Mouse (Mus musculus) midbrain, postnatal 0 days (tissue): ENCODE data around the gene Dennd4b. TPM values are rescaled to one million over a fixed set of nuclear protein-coding genes. Genes with fewer than 3 reads are reported as not detected.
A peak's percentile ranks its signal among the peaks of the same experiment; 100 is the strongest.

Experiments used
- ATAC-seq: fragments of 200-750 bp; cut with Nextera tagmentation; 2 replicates; pipeline ENCODE4 v1.8.0; 2017; ENCODE audit warnings: moderate number of reproducible peaks, mild to moderate bottlenecking, moderate TSS enrichment, moderate library complexity; ENCODE audit not compliant: low FRiP score
- DNase-seq: peaks from one replicate; pipeline ENCODE4 v3.0.0-alpha.2; 2015; ENCODE audit warnings: low spot score
- H3K27ac ChIP-seq: fragments of 300-500 bp; sonication (generic); 2 replicates; pipeline ENCODE4 v1.5.1; 2014; ENCODE audit warnings: low read depth, mild to moderate bottlenecking, low read length, mixed read lengths
- H3K27me3 ChIP-seq: fragments of 300-500 bp; sonication (generic); 2 replicates; pipeline ENCODE4 v1.6.1; 2014; ENCODE audit warnings: low read length, control low read depth, mixed read lengths; ENCODE audit not compliant: insufficient read depth
- H3K36me3 ChIP-seq: fragments of 300-500 bp; sonication (generic); 2 replicates; pipeline ENCODE4 v1.6.1; 2014; ENCODE audit warnings: low read length, control low read depth, mixed read lengths; ENCODE audit not compliant: insufficient read depth
- H3K4me1 ChIP-seq: fragments of 300-500 bp; sonication (generic); 2 replicates; pipeline ENCODE4 v1.6.1; 2014; ENCODE audit warnings: mild to moderate bottlenecking, control low read depth, antibody characterized with exemption, low read length, mixed read lengths; ENCODE audit not compliant: insufficient read depth
- H3K4me2 ChIP-seq: fragments of 300-500 bp; sonication (generic); 2 replicates; pipeline ENCODE4 v1.6.1; 2014; ENCODE audit warnings: low read depth, mild to moderate bottlenecking, low read length, mixed read lengths; ENCODE audit not compliant: poor library complexity, severe bottlenecking
- H3K4me3 ChIP-seq: fragments of 300-500 bp; sonication (generic); 2 replicates; pipeline ENCODE4 v1.5.1; 2014; ENCODE audit warnings: low read depth, mild to moderate bottlenecking, low read length, moderate library complexity
- H3K9ac ChIP-seq: fragments of 300-500 bp; sonication (generic); replicated peaks from 2 replicates; pipeline ENCODE4 v1.6.1; 2014; ENCODE audit warnings: mild to moderate bottlenecking, low read length, moderate library complexity, mixed read lengths; ENCODE audit not compliant: poor library complexity, severe bottlenecking
- H3K9me3 ChIP-seq: fragments of 300-500 bp; sonication (generic); 2 replicates; pipeline ENCODE4 v1.6.1; 2016; ENCODE audit warnings: low read length, control low read depth
- CTCF ChIP-seq: IDR thresholded peaks from 2 replicates; pipeline ENCODE4 v1.5.1; 2016; ENCODE audit warnings: antibody characterized with exemption, mild to moderate bottlenecking
- WGBS: fragments of 180-500 bp; shearing (Covaris S2); extraction: QIAGEN DNeasy Blood & Tissue Kit; methylation state at CpG from one replicate; pipeline ENCODE4 v1.1.7; 2014; 5-methylcytosine and 5-hydroxymethylcytosine counted together
- polyA plus RNA-seq: library from polyadenylated mRNA; unstranded; fragments of >200 nt; fragmentation: Nextera tagmentation; extraction: Ambion mirVana; gene quantifications from 2 replicates; pipeline ENCODE4 v1.2.1, GENCODE M21; 2015
- total RNA-seq: library from RNA; depleted of rRNA; stranded (reverse); fragments of >200 nt; gene quantifications from 2 replicates; pipeline ENCODE4 v1.2.3, GENCODE M21; 2014

The Dennd4b gene
- total and polyA plus RNA-seq, 2 experiments from 2014 or later, result 6.9 to 34.6 TPM

- Histone ChIP-seq H3K36me3 (no peaks in the 10 kb centered on the region), H3K27me3 (no peaks in the 10 kb centered on the region), H3K4me3 (no peak overlapping the region), H3K9me3 (no peaks in the 10 kb centered on the region), H3K9ac (no peak overlapping the region), H3K4me2 (no peak overlapping the region), H3K27ac (no peak overlapping the region), H3K4me1 (no peaks in the 10 kb centered on the region)
- DNase-seq (no peak), ATAC-seq (no peak)
- TF ChIP-seq CTCF, result no peak
- 89% methylated on average over 4 of the region's 4 CpGs for WGBS
These were observed 42.5 kb upstream of the Dennd4b start for GRCm38 (mm10) chr3:90222455-90222854.

GRCm38 (mm10) chr3:90222941-90223340, 42.0 kb upstream of the Dennd4b start:
- no peaks in the 10 kb centered on the region for H3K27me3 ChIP-seq
- H3K4me2 ChIP-seq, result no peak overlapping the region
- no peak for DNase-seq
- 84% methylated on average over 3 of the region's 3 CpGs for WGBS
- no peaks in the 10 kb centered on the region for H3K4me1 ChIP-seq
- no peak overlapping the region for H3K4me3 ChIP-seq
- no peaks in the 10 kb centered on the region for H3K9me3 ChIP-seq
- no peak overlapping the region for H3K9ac ChIP-seq
- no peaks in the 10 kb centered on the region for H3K36me3 ChIP-seq
- TF ChIP-seq CTCF, result no peak
- no peak for ATAC-seq
- H3K27ac ChIP-seq, result no peak overlapping the region

DNA sequence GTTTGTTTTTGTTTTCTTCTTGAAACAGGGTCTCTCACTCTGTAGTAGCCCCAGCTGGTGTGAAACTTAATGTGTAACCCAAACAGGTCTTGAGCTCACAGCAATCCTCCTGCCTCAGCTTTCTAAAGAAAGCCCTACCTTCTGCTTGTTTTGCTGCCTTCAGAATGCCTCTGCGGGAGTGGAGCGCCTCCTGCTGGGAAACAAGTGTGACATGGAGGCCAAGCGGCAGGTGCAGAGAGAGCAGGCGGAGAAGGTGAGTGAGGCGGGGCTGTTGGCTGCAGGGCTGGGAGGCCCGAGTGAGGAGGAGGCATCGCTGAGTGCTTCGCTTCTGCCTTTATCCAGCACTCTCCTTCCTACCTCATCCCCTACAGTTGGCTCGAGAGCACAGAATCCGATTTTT, 40.7 kb upstream of the Dennd4b start:
- Histone ChIP-seq H3K36me3 (no peaks in the 10 kb centered on the region), H3K4me2 (no peak overlapping the region), H3K4me3 (no peak overlapping the region), H3K9ac (no peak overlapping the region), H3K27ac (no peak overlapping the region), H3K9me3 (no peaks in the 10 kb centered on the region), H3K27me3 (no peaks in the 10 kb centered on the region), H3K4me1 (no peaks in the 10 kb centered on the region)
- 88% methylated on average over 10 of the region's 10 CpGs for WGBS
- DNase-seq, result no peak
- TF ChIP-seq CTCF, result no peak
- ATAC-seq, result no peak

- Histone ChIP-seq H3K36me3 (peaks cover 10% of the 10 kb centered on the region; the same call in 1 of the 2 replicates), H3K4me2 (peak overlapping the region; percentile 83), H3K4me1 (no peaks in the 10 kb centered on the region), H3K27ac (no peak overlapping the region), H3K9ac (no peak overlapping the region), H3K27me3 (no peaks in the 10 kb centered on the region), H3K4me3 (peak overlapping the region; percentile 79), H3K9me3 (no peaks in the 10 kb centered on the region)
- ATAC-seq (no peak), DNase-seq (no peak)
- WGBS, result 15% methylated on average over 8 of the region's 8 CpGs
- TF ChIP-seq CTCF, result peak; percentile 20; the same call in 1 of the 2 replicates
These were observed 33.9 kb upstream of the Dennd4b start for GRCm38 (mm10) chr3:90231075-90231474.

GRCm38 (mm10) chr3:90231507-90232333, 33.3 kb upstream of the Dennd4b start, which contains the start of gene Jtb:
Gene Jtb (plus strand): TSS chr3:90231597.
- DNase-seq (peak; percentile 96), ATAC-seq (peak; percentile 97)
- Histone ChIP-seq H3K9me3 (no peaks in the 10 kb centered on the region), H3K27ac (peak within 1 kb of the TSS; percentile 86), H3K27me3 (no peaks in the 10 kb centered on the region), H3K4me3 (peak within 1 kb of the TSS; percentile 79), H3K36me3 (peaks cover 15% of the 10 kb centered on the region; the same call in 1 of the 2 replicates), H3K4me1 (no peaks in the 10 kb centered on the region), H3K4me2 (peak within 1 kb of the TSS; percentile 83), H3K9ac (peak within 1 kb of the TSS; percentile 78)
- WGBS, result under 1% methylated on average over 61 of the region's 61 CpGs
- TF ChIP-seq CTCF, result no peak; the same call in 1 of the 2 replicates

GRCm38 (mm10) chr3:90241251-90241650, 23.7 kb upstream of the Dennd4b start:
- Histone ChIP-seq H3K9me3 (no peaks in the 10 kb centered on the region), H3K4me1 (0 out of 2 replicates have a peak, but pooled peaks cover 3% of the 10 kb centered on the region), H3K9ac (no peak overlapping the region), H3K27ac (no peak overlapping the region), H3K4me2 (no peak overlapping the region), H3K4me3 (no peak overlapping the region), H3K27me3 (no peaks in the 10 kb centered on the region), H3K36me3 (peaks cover 4% of the 10 kb centered on the region; the same call in 1 of the 2 replicates)
- 87% methylated on average over 2 of the region's 2 CpGs for WGBS
- no peak for ATAC-seq
- no peak for TF ChIP-seq CTCF
- peak; percentile 18 for DNase-seq
